Mouse (Mus musculus): ENCODE measurements around the gene Ppp4r4. TPM values are rescaled to one million over a fixed set of nuclear protein-coding genes. Genes with fewer than 3 reads are reported as not detected.
"Not testable (repeated sequence)": the region's sequence is repeated elsewhere in the genome, so short reads cannot be mapped to it uniquely, and the experiment has no call there.

Ppp4r4 gene
- polyA plus RNA-seq, 1 experiment from 2014 or later: 1.5 TPM

DNA sequence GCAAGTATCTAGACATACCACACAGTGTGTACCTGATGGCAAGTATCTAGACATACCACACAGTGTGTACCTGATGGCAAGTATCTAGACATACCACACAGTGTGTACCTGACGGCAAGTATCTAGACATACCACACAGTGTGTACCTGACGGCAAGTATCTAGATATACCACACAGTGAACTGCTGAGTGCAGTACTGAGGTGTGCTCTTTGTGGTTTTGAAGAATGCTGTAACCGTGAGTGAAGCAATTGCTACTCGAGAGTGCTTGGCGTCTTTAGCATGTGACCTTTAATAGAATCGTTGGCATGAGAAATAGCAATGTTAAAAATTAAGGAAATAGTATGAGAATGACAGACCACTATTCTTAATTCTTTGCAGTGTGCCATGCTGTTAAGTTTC lies 46.1 kb downstream of the Ppp4r4 start:
- not testable (repeated sequence) for H3K9ac ChIP-seq; H3K4me2 ChIP-seq; H3K4me1 ChIP-seq; H3K36me3 ChIP-seq; H3K27me3 ChIP-seq (replicated peaks); H3K9me3 ChIP-seq; H3K4me3 ChIP-seq (replicated peaks); ATAC-seq (ENCODE audit: insufficient read depth, low FRiP score, low read depth); H3K27ac ChIP-seq
- WGBS: 88% methylated on average over 6 of the region's 6 CpGs

DNA sequence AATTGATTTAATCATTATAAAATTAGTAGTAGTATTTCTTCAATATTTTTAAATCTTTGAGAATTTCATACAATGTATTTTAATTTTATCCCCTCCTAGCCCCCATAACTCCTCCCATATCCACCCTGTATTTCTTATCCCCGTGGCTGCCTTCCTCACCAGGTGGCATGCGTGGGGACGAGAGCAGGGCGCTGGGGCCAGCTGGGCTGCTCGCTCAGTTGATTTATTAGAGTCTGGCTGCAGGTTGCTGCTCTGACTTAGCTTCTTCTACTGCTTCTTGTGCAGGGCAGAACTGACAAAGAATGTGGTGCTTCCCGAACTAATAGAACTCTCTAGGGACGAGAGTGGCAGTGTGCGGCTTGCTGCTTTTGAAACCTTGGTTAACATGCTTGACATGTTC lies 51.7 kb downstream of the Ppp4r4 start:
- 67% methylated on average over 8 of the region's 8 CpGs for WGBS
- no peaks in the 10 kb centered on the region for H3K36me3 ChIP-seq
- no peak overlapping the region for H3K4me2 ChIP-seq
- H3K9ac ChIP-seq: no peak overlapping the region
- no peaks in the 10 kb centered on the region for H3K4me1 ChIP-seq
- no peak for ATAC-seq (ENCODE audit: insufficient read depth, low FRiP score, low read depth)
- no peak overlapping the region for H3K27ac ChIP-seq
- no peak overlapping the region for H3K4me3 ChIP-seq (replicated peaks)
- no peaks in the 10 kb centered on the region for H3K27me3 ChIP-seq (replicated peaks)
- no peaks in the 10 kb centered on the region for H3K9me3 ChIP-seq

DNA sequence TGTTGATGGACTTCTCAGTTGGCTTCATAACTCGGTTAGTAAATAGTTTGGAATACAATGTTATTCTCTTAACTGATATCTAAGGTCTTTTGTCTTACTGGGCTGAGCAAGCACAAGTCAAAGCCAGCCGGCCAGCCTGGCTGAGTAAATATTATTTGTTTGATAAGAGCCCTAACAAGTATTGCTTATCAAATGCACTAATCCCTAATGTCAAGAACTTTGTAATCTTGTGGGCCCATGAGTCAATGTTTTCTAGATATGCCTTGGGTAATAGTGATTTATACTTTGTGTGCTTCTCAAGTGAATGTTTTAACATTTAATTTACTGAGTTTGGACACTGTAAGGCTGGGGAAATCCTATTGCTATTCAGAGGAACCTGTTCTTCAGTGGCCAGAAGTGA lies 66.3 kb downstream of the Ppp4r4 start:
- H3K4me3 ChIP-seq (replicated peaks): no peak overlapping the region
- no peaks in the 10 kb centered on the region for H3K27me3 ChIP-seq (replicated peaks)
- peak; percentile 70; the same call in 1 of the 2 replicates for ATAC-seq (ENCODE audit: insufficient read depth, low FRiP score, low read depth)
- H3K9ac ChIP-seq: no peak overlapping the region
- H3K9me3 ChIP-seq: no peaks in the 10 kb centered on the region
- H3K4me1 ChIP-seq: no peaks in the 10 kb centered on the region
- no peak overlapping the region for H3K27ac ChIP-seq
- H3K36me3 ChIP-seq: no peaks in the 10 kb centered on the region
- 31% methylated on average over 2 of the region's 2 CpGs for WGBS
- H3K4me2 ChIP-seq: no peak overlapping the region

DNA sequence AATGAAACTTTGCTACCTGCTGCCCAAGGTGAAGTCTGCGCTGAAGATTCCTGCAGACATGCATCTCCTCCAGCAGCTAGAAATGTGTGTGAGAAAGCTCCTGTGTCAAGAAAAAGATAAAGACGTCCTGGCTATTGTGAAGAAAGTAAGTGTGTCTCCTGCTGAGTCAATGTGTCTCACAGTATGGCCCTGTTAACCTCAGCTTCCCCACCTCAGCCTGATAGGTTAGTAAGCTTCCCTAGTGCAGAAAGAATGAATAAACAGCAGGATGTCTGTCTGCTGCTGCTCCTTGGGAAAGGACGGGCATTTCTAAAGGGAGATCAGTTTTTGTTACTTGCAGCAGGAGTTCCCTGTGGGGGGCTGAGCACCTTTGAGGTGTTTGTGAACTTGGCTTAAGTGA lies 68.3 kb downstream of the Ppp4r4 start:
- WGBS: 46% methylated on average over 3 of the region's 3 CpGs
- no peaks in the 10 kb centered on the region for H3K4me1 ChIP-seq
- no peaks in the 10 kb centered on the region for H3K36me3 ChIP-seq

DNA sequence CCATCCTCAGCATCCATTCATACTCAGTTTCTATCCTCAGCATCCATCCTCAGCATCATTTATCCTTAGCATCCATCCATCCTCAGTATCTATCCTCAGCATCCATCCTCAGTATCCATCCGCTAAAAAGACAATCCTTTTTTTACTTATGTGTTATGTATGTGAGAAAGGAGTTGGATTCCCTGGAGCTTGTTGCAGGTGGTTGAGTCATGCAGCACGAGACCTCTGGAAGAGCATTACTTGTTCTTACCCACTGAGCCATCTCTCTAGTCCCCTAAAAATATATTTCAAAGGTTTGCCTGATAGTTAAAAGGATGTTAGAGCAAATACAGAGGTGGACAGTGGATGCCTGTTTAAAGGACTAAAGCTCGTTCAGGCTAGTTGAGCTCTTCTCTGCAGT lies 69.8 kb downstream of the Ppp4r4 start:
- Histone ChIP-seq H3K9me3 (no peaks in the 10 kb centered on the region), H3K4me1 (no peaks in the 10 kb centered on the region), H3K27ac (no peak overlapping the region), H3K4me3 (replicated peaks) (no peak overlapping the region), H3K36me3 (no peaks in the 10 kb centered on the region), H3K4me2 (no peak overlapping the region), H3K27me3 (replicated peaks) (no peaks in the 10 kb centered on the region), H3K9ac (no peak overlapping the region)
- ATAC-seq (ENCODE audit: insufficient read depth, low FRiP score, low read depth): no peak
- 74% methylated on average over 3 of the region's 3 CpGs for WGBS

More for the DNA sequence above, 68.3 kb downstream of the Ppp4r4 start:
- H3K27me3 ChIP-seq (replicated peaks): no peaks in the 10 kb centered on the region
- no peak for ATAC-seq (ENCODE audit: insufficient read depth, low FRiP score, low read depth)
- H3K4me3 ChIP-seq (replicated peaks): no peak overlapping the region
- no peaks in the 10 kb centered on the region for H3K9me3 ChIP-seq
- H3K9ac ChIP-seq: no peak overlapping the region
- no peak overlapping the region for H3K27ac ChIP-seq
- H3K4me2 ChIP-seq: no peak overlapping the region

DNA sequence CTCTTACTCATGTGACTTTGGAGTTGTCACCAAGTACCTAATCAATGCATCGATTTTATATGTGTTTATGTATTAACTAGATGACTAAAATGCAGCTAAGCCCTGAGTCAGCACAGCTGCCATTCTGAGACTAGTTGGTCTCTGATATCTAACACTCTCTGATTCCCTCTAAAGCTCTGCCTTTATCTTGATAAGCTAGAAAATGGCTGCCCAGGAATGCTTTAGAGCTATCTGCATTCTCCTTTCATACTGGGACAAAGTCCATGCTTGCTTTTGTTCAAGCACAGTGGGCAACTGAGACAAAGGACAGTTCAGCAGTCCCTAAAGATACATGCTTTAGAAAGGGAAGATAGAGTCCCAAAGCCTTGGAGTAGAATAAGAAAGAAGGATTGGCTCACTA lies 83.1 kb downstream of the Ppp4r4 start:
- H3K27ac ChIP-seq: no peak overlapping the region
- H3K36me3 ChIP-seq: no peaks in the 10 kb centered on the region
- no peak for ATAC-seq (ENCODE audit: insufficient read depth, low FRiP score, low read depth)
- H3K4me2 ChIP-seq: no peak overlapping the region
- no peak overlapping the region for H3K9ac ChIP-seq
- H3K4me1 ChIP-seq: no peaks in the 10 kb centered on the region
- WGBS: 84% methylated on average over 1 of the region's 1 CpGs
- H3K9me3 ChIP-seq: no peaks in the 10 kb centered on the region
- no peaks in the 10 kb centered on the region for H3K27me3 ChIP-seq (replicated peaks)
- H3K4me3 ChIP-seq (replicated peaks): no peak overlapping the region

DNA sequence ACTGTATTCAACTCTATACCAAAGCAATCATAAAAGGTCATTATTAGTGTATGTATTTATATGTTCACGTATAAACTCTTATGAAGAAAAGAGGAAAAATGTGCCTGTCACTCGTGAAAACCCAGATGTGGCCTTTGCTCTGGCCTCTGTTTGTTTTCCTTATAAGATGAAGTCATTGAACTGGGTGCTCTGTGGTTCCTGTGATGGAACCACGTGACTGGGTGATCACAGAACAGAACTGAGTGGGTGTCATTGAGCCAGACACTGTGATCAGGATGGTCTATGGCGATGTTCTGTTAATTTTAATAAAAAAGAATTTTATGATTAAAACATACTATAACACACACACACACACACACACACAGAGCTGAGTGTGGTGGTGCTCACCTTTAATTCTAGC lies 83.7 kb downstream of the Ppp4r4 start:
- no peak overlapping the region for H3K4me3 ChIP-seq (replicated peaks)
- no peak overlapping the region for H3K9ac ChIP-seq
- no peaks in the 10 kb centered on the region for H3K27me3 ChIP-seq (replicated peaks)
- H3K9me3 ChIP-seq: no peaks in the 10 kb centered on the region
- no peak overlapping the region for H3K4me2 ChIP-seq
- WGBS: 74% methylated on average over 4 of the region's 4 CpGs
- no peaks in the 10 kb centered on the region for H3K4me1 ChIP-seq
- H3K27ac ChIP-seq: no peak overlapping the region
- no peaks in the 10 kb centered on the region for H3K36me3 ChIP-seq
- ATAC-seq (ENCODE audit: insufficient read depth, low FRiP score, low read depth): no peak

DNA sequence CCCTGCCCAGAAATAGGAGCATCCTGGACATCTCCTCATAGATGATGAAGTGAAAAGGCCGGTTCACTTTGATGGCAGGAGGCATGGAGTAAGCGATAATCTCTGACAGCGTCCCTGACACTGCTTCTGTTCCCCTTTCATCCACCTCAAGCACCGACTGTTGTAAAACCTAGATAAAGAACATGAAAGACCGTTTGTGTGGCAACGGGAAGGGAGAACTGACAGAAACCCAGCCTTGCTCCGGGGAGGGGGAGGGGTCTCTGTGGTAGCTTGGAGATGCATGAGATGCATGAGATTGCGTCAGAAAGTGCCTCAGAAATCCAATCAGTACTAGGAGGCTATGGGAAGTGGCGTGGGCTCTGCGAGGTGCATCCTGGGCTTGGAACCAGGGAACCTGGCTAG lies 84.8 kb downstream of the Ppp4r4 start:
- no peaks in the 10 kb centered on the region for H3K9me3 ChIP-seq
- H3K9ac ChIP-seq: no peak overlapping the region
- H3K4me2 ChIP-seq: no peak overlapping the region
- ATAC-seq (ENCODE audit: insufficient read depth, low FRiP score, low read depth): no peak
- 67% methylated on average over 10 of the region's 10 CpGs for WGBS
- no peak overlapping the region for H3K4me3 ChIP-seq (replicated peaks)
- H3K36me3 ChIP-seq: no peaks in the 10 kb centered on the region
- H3K27me3 ChIP-seq (replicated peaks): no peaks in the 10 kb centered on the region
- H3K27ac ChIP-seq: no peak overlapping the region
- H3K4me1 ChIP-seq: no peaks in the 10 kb centered on the region

DNA sequence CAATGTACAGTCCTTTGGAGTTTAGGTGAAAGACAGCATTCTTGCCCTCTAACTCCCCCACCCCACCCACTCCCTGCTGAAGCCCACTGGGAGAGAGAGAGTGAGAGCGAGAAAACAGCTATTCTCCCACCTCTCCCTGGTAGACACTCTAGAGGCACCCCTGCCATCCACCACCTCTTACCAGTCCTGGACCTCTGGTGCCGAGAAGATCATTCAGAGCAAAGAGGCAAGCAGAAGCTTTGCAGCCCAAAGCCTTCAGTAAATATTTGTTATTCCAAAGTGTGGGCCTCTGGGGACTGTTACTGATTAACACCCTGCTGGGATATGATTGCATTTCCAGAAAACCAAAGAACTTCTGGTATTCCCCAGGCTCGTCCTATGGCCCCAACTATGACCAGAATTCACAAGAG lies 99.1 kb downstream of the Ppp4r4 start, which contains the start of gene Serpina10:
TSS of gene Serpina10 (minus strand) at position 242 of the 410 bp plus-strand sequence.
- H3K9ac ChIP-seq: no peak within 1 kb of the TSS
- no peaks in the 10 kb centered on the region for H3K27me3 ChIP-seq (replicated peaks)
- ATAC-seq (ENCODE audit: insufficient read depth, low FRiP score, low read depth): peak; percentile 36; the same call in 1 of the 2 replicates
- H3K4me2 ChIP-seq: 0 out of 2 replicates have a peak within 1 kb of the TSS, but pooled peaks have one; percentile 5
- 52% methylated on average over 3 of the region's 3 CpGs for WGBS
- no peaks in the 10 kb centered on the region for H3K36me3 ChIP-seq
- H3K9me3 ChIP-seq: no peaks in the 10 kb centered on the region
- H3K4me3 ChIP-seq (replicated peaks): no peak within 1 kb of the TSS
- no peak within 1 kb of the TSS for H3K27ac ChIP-seq
- no peaks in the 10 kb centered on the region for H3K4me1 ChIP-seq

DNA sequence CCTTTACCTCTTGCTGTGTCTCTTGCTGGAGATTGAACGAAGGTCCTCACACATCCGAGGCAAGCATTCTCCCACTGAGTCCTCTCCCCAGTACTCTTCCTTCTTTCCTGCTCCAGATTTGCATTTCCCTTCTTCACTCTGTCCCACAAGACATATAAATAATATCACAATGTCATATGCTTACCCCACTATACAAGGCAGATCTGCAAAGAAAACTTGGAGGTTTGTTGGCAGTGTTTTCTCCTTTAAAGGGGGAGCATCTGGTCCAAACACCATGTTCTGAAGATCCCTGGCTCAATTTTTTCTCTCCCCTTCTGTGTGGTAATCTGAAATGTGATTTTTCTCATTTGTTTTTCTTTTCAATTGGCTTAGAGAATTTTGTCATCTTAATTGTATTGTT lies 102.3 kb downstream of the Ppp4r4 start:
- no peaks in the 10 kb centered on the region for H3K9me3 ChIP-seq
- H3K27me3 ChIP-seq (replicated peaks): no peaks in the 10 kb centered on the region
- WGBS: 85% methylated on average over 2 of the region's 2 CpGs
- no peak overlapping the region for H3K4me2 ChIP-seq
- no peak overlapping the region for H3K27ac ChIP-seq
- no peak overlapping the region for H3K9ac ChIP-seq
- H3K4me3 ChIP-seq (replicated peaks): no peak overlapping the region
- no peak for ATAC-seq (ENCODE audit: insufficient read depth, low FRiP score, low read depth)
- no peaks in the 10 kb centered on the region for H3K36me3 ChIP-seq
- H3K4me1 ChIP-seq: no peaks in the 10 kb centered on the region

DNA sequence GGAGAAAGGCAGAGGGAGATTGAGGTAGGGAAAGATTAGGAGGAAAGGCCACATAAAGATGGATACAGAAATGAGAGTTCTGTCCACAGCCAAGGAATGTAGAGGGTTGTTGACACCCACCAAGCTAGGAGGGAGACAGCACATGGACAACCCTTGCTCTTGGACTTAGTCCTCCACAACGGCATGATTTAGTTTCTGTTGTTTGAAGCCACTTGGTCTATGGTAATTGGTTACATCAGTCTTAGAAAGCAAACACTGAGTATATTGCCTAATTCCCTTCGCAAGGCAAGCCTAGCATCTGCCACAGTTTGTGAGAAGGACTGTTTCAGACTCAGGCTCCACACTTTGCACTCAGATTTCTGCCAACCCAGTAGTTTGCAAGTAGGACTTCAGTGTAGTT lies 103.8 kb downstream of the Ppp4r4 start:
- no peak for ATAC-seq (ENCODE audit: insufficient read depth, low FRiP score, low read depth)
- WGBS: 85% methylated on average over 2 of the region's 2 CpGs
- no peak overlapping the region for H3K4me3 ChIP-seq (replicated peaks)

DNA sequence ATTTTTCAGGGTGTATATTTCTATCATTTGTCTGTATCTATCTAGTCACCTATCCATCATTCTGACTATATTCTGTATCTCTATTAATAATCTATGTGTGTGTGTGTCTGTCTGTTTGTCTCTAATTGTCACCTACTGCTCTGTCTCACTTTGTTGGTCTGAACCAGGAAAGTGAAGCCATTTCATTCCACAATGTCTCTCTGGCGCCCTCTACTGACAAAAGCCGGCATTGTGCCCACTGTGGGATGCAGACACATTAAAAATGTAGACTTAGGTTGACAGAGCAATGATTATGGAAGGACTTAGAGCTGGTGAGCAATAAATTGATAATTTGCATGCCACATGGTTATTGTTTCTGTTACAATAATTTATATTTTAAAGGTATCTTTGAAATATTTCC lies 111.3 kb downstream of the Ppp4r4 start:
- no peak for ATAC-seq (ENCODE audit: insufficient read depth, low FRiP score, low read depth)
- Histone ChIP-seq H3K9ac (no peak overlapping the region), H3K36me3 (no peaks in the 10 kb centered on the region), H3K4me2 (no peak overlapping the region), H3K27ac (no peak overlapping the region), H3K4me1 (no peaks in the 10 kb centered on the region), H3K9me3 (no peaks in the 10 kb centered on the region), H3K27me3 (replicated peaks) (no peaks in the 10 kb centered on the region), H3K4me3 (replicated peaks) (no peak overlapping the region)
- whole genome bisulfite sequencing: 0% methylated on average over 2 of the region's 2 CpGs

More for the DNA sequence above, 103.8 kb downstream of the Ppp4r4 start:
- no peak overlapping the region for H3K27ac ChIP-seq
- no peaks in the 10 kb centered on the region for H3K9me3 ChIP-seq
- H3K9ac ChIP-seq: no peak overlapping the region
- no peaks in the 10 kb centered on the region for H3K4me1 ChIP-seq
- no peak overlapping the region for H3K4me2 ChIP-seq
- H3K27me3 ChIP-seq (replicated peaks): no peaks in the 10 kb centered on the region
- H3K36me3 ChIP-seq: no peaks in the 10 kb centered on the region

DNA sequence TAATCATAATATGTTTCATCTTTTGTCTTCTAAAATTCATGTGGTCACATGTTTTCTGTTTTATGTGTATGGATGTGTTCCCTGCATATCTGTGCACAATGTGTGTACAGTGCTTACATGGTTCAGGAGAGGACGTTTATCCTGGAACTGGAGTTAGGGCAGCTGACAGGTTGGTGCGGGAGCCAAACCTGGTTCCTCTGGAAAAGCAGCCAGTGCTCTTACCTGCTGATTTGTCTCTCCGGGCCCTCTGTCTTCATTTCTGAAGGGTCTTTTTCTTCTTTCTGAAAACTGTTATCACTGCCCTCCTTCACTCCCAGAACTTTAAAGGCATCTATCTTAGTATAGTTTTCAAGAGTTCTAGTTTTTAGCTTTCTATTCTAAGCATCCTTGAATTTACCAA lies 111.7 kb downstream of the Ppp4r4 start:
- H3K4me3 ChIP-seq (replicated peaks): no peak overlapping the region
- no peak overlapping the region for H3K4me2 ChIP-seq
- H3K9me3 ChIP-seq: no peaks in the 10 kb centered on the region
- ATAC-seq (ENCODE audit: insufficient read depth, low FRiP score, low read depth): no peak
- H3K27ac ChIP-seq: no peak overlapping the region
- H3K4me1 ChIP-seq: no peaks in the 10 kb centered on the region
- WGBS: 74% methylated on average over 3 of the region's 3 CpGs
- H3K36me3 ChIP-seq: no peaks in the 10 kb centered on the region
- H3K27me3 ChIP-seq (replicated peaks): no peaks in the 10 kb centered on the region
- no peak overlapping the region for H3K9ac ChIP-seq
